Mouse (Mus musculus) heart, postnatal 10 days (tissue): ENCODE data around the gene Paqr5. TPM values are rescaled to one million over a fixed set of nuclear protein-coding genes. Genes with fewer than 3 reads are reported as not detected.

ENCODE experiments used
- DNase-seq, 2 experiments: peaks; one replicate each; pipeline ENCODE4 v3.0.0; 2021
- intact Hi-C: fragments of 180-260 bp; cut with DNase I; formaldehyde crosslinking; loops from one replicate; pipeline ENCODE4 v1.15.1; 2025
- total RNA-seq, 2 experiments: library from RNA; stranded (reverse); gene quantifications; 2 replicates each; pipeline ENCODE4 v1.2.3; 2021

Gene Paqr5
- total RNA-seq, result not detected

DNA sequence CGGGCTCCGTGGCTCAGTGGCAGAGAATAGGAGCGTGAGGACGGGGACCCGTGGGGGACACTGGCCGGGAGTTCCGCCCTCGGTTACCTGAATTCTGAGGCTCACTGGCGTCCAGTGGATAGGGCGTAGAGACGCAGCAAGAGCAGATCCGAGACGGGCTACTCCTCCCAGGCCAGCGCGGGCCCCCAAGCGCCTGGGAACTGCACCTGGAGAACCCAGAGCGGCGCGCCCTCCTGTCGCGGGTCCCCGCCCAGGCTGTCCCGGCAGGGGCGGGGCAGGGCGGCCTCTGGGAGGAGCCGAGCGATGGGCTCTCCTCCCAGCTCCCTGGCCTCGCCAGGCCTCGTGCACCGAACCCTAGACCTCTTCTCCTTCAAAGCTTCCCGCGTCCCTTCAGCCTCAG lies at the start of gene Paqr5:
TSS of gene Paqr5 (minus strand) at position 257 of the 400 bp plus-strand sequence.
- intact Hi-C loops, result no loop called here
- peak; percentile 24 to 31 for DNase-seq

GRCm38 (mm10) chr9:62062234-62062633 lies 35.6 kb upstream of the Paqr5 start:
- DNase-seq, result no peak
- intact Hi-C loops, result no loop called here

- no peak for DNase-seq
- intact Hi-C loops, result no loop called here
These were observed 33.8 kb upstream of the Paqr5 start for GRCm38 (mm10) chr9:62060431-62060830.

DNA sequence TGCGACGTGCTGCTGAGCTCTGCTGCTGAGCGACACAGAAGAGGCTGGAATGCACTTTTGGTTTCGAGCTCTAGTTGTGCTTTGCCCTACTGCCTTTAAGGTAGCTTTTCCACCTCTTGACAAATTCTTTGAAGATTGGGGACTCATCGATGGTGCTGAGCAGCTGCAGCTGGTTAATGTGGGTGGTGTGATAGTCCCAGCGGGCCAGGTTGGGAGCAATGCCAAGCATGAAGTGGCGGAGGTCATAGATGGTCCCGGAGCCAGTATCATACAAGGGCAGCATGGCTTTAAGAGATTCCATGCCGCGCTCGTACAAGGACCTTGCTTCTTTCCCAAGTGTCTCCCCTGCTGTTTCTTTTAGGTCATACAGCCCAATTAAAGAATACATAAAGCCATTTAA lies 33.3 kb upstream of the Paqr5 start:
- intact Hi-C loops, result loop anchor here (5.0 kb wide), 1 partner anchor 62 kb away; the partner anchor contains the start of gene Glce
- DNase-seq, result peak; percentile 63 to 76

DNA sequence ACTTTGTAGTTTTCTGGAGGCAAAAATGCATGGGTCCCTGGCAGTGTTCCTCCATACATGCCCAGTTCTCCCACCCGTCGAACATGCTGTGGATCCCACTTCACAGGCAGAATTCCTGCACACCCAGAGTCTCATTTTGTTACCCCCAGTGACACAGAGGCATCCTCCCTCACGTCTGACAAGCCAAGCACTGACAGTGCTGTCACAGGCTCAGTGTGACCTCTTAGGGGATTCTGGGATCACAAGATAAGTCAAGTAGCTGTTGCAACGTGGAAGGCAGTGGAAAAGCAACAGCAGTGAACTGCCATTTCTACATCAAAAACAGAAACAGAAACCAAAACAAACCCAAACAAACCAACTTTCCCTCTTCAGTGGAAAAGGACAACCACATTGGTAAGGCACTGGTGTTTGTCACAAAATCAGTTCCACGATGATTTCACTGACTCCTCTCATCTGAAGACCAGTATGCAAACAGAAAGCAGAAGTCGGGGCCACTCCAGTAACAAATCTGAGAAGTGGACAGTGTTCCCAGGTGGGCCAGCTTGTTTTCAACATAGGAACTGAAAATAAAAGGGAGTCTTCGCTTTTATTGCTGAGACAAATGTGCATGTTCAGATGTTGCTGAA lies 31.3 kb upstream of the Paqr5 start:
- no peak for DNase-seq
- intact Hi-C loops, result loop anchor here (5.0 kb wide), 1 partner anchor 64 kb away; the partner anchor contains the start of gene Glce

- intact Hi-C loops, result loop anchor here (5.0 kb wide), 1 partner anchor 66 kb away; the partner anchor contains the start of gene Glce
- DNase-seq, result no peak
These were observed 29.6 kb upstream of the Paqr5 start for GRCm38 (mm10) chr9:62056206-62056605.

DNA sequence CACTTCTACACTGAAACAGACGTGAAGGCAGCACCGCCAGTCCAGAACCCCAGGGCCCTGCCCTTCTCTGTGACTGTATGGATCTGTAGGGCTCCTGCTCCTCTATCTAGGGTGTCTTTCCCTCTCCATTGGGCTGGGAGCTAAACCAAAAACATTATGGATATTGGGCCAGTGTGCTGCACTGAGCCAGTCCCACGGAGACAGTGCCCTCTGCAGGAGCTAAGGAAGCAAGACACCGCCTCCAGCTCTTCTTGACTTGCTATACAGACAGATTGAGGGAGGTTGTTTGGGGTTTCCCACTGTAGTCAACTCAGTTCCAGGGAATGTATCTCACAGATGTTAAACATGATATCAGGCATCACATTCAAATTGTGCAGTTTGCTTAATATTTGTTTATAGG lies 24.1 kb upstream of the Paqr5 start:
- DNase-seq, result peak in 1 of 2 experiments; percentile 22
- intact Hi-C loops, result no loop called here

DNA sequence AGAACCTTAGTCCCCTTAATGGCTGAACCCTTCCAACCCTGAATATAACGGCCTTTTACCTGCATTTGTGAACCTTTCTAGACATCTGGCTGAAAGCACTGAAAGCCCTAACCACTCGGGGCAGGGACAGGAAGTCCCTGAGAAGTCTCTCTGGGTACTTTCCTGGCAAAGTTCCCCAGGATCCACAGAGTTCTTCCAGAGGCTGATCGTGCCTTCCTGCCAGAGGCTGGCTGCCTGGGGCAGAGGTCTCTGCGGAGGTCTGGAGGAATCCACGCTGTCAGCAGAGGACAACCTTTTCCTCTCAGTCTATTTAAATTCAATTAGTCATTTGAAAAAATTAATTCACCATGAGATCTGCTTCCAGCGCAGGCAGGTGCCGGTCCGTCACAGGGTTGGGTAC lies 22.5 kb upstream of the Paqr5 start:
- intact Hi-C loops, result loop anchor here (10.0 kb wide), 1 partner anchor 506 kb away; no protein-coding TSS in a partner anchor
- DNase-seq, result no peak

DNA sequence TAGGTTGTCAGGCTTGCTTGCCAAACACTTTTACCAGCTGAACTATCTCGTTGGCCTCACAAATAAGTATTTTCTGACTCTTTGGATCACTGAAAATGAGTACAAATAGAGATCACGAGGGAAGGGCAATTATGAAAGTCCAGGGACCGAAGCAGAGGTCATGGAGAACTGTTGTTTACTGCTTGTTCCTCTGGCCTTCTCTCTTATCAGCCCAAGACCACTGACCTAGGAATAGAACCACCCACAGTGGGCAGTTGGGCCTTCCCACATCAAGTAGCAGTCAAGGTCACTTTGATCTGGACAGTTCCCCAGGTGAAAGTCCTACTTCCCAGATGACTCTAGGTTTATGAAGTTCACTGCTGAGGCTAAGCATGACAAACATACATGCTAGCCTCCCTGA lies 15.5 kb upstream of the Paqr5 start:
- no peak for DNase-seq
- intact Hi-C loops, result loop anchor here (5.0 to 10.0 kb wide), 2 partner anchors 90 to 513 kb away; no protein-coding TSS in a partner anchor

DNA sequence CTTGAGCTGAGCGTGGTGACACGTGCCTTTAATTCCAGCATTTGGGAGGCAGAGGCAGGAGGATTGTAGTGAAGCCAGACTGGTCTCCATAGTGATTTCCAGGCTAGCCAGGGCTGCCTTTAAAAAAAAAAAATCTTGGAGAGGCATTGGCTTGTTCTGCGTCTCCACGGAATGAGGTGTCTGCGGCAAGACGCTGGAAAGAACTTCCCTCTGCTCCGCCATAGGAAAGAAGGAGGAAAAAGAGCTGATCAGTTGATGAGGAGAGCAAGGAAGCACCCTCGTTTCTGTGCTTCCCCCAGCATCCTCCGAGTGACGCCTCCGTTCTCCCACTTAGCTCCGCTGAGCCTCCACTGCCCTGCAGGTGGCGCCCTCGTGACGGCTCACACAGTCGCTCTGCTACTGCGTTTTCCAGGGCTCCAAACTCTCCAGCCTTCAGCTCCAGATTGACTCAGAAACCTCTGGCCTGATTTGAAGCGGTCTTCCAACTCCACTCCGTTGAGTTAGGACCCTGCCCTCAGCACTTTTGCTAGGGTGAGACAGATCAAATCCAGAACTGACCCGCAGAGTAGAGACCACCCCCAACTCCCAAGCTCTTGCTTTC lies 13.5 kb upstream of the Paqr5 start:
- intact Hi-C loops, result loop anchor here (1.0 to 10.0 kb wide), 4 partner anchors 83 to 515 kb away; partner anchors contain the start of gene Glce
- DNase-seq, result peak; percentile 89 to 94

- no peak for DNase-seq
- intact Hi-C loops, result loop anchor here (5.0 kb wide), 1 partner anchor 69 kb away; no protein-coding TSS in a partner anchor
These were observed 9.2 kb upstream of the Paqr5 start for GRCm38 (mm10) chr9:62035806-62036205.

GRCm38 (mm10) chr9:62032206-62032605 lies 5.5 kb upstream of the Paqr5 start:
- intact Hi-C loops, result no loop called here
- DNase-seq, result no peak

DNA sequence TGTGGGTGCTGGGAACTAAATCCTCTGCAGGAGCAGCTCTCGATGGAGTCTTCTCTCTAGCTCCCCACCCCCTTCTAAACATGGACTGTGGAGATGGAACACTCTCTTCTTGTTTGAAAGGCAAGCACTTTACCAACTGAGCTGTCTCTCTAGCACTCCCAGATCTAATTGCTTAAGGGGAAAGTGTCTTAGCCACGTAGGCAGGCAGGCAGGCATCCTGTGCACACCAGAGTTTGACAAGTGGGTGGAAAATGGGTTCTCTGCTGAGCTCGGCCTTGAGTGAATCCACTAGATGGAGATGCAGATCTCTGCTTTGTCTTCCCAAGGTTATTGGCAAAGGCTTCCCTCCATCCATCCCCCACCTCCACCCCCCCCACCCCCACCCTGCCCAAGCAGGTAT lies 1.4 kb upstream of the Paqr5 start:
- intact Hi-C loops, result no loop called here
- no peak for DNase-seq

- intact Hi-C loops, result no loop called here
- DNase-seq, result no peak
These were observed 1.6 kb downstream of the Paqr5 start for GRCm38 (mm10) chr9:62025056-62025455.

DNA sequence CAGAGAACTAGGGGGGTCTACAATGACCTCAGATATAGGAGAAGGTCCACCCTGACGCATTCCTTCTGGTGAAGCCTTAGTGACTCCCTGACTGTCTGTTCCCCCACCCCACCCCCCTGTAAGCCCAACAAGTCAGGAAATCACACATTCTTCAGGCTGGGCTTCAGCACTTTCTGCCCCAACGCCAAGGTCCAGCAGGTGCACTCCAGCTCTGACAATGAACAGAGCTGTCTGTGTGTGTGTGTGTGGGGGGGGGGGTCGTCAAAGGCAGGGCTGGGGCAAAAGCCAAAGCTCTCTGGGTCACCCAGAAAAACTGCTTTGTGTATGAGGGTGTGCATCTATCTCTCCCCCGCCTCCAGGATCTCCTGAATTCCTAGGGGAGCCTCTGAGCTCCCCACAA lies 2.8 kb downstream of the Paqr5 start:
- intact Hi-C loops, result no loop called here
- DNase-seq, result no peak

- intact Hi-C loops, result no loop called here
- no peak for DNase-seq
These were observed 3.5 kb downstream of the Paqr5 start for GRCm38 (mm10) chr9:62022961-62023680.

GRCm38 (mm10) chr9:62021583-62022120 lies 5.0 kb downstream of the Paqr5 start:
- intact Hi-C loops, result no loop called here
- no peak for DNase-seq

DNA sequence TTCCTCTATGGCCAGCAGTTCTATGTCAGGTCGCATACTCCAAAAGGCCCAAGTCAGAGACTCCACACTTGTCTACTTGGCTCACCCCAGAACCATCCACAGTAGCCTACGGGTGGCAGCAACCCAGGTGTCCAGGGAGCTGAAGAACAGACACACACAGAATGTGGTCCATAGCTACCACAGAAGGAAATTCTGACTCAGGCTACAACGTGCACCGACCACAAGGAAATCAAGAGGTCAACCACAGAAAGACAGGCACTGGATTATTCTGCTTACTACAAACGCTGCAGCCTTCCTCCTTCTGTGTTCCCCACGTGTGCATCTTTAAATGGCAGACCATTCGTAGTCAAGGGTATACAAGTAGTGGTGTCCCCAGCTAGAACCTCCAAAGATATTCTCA lies 6.4 kb downstream of the Paqr5 start:
- intact Hi-C loops, result no loop called here
- no peak for DNase-seq

GRCm38 (mm10) chr9:62018229-62019093 lies 8.2 kb downstream of the Paqr5 start:
- no peak for DNase-seq
- intact Hi-C loops, result no loop called here

DNA sequence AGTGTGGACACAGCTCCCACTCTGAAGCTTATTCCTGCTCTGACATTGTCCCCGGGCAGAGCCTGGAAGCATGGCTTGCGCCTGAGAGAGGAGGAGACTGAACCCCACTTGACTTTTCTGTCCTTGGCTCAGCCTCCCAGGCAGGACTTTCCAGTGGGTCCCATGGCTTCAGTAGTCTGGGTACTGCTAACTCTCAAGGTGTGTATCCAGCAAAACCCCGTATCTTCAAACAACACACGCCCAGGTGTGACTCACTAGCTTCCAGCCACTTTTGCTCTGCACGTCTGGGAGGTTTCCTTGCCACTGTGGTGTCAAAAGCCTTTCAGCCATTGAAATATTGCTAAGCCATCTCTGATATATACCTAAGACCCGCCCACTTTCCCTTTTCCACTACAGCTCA lies 9.3 kb downstream of the Paqr5 start:
- no peak for DNase-seq
- intact Hi-C loops, result no loop called here
